Mouse (Mus musculus) layer of hippocampus, adult 9-10 months (tissue): Measurements from ENCODE around the gene Kcnn4.

Experiments
- DNase-seq: peaks from one replicate; pipeline ENCODE4 v3.0.0; 2022; ENCODE audit warnings: low spot score

Kcnn4 gene

DNA sequence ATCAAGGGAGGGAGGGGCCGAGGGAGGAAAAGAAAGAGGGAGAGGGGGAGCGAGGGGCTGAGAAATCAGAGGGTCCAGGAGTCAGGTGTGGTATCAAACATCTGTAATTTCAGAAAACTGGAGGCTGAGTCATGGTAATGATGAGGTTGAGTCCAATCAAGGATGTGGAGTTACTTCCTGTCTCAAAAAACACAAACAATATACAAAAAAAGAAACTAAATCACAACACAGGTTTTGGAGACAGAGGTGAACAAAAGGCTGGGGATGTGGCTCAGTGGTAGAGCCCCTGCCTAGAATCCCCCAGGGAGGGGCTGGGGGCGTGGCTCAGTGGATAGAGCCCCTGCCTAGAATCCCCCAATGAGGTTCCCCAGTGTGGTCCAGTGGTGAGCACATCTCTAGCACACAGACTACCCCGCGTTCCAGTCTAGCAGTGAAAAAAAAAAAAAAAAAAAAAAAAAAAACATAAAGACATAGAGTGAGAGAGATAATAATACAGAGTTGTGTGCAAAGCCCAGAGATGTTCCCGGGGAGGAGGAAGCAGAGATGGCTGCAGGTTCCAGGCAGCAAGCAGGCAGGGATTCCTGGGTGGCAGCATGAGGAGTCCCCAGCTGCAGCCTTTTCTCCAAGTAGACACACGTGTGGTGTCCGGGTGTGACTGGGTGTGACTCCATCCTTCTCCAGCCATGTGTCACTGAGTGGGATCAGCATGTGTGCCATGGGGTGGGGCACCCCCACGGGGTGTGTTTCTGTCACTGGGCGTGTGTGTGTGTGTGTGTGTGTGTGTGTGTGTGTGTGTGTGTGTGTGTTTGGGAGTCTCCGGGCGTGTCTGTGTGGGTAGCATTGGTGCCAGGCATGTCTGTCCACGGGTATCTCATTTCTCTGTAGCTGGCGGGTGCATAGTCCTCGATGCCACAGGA lies 3.1 kb upstream of the Kcnn4 start:
- DNase-seq = no peak

- no peak for DNase-seq
Observed at GRCm38 (mm10) chr7:24368226-24368625, 1.8 kb upstream of the Kcnn4 start.

GRCm38 (mm10) chr7:24368946-24369345 lies 1.1 kb upstream of the Kcnn4 start:
- DNase-seq = no peak

DNA sequence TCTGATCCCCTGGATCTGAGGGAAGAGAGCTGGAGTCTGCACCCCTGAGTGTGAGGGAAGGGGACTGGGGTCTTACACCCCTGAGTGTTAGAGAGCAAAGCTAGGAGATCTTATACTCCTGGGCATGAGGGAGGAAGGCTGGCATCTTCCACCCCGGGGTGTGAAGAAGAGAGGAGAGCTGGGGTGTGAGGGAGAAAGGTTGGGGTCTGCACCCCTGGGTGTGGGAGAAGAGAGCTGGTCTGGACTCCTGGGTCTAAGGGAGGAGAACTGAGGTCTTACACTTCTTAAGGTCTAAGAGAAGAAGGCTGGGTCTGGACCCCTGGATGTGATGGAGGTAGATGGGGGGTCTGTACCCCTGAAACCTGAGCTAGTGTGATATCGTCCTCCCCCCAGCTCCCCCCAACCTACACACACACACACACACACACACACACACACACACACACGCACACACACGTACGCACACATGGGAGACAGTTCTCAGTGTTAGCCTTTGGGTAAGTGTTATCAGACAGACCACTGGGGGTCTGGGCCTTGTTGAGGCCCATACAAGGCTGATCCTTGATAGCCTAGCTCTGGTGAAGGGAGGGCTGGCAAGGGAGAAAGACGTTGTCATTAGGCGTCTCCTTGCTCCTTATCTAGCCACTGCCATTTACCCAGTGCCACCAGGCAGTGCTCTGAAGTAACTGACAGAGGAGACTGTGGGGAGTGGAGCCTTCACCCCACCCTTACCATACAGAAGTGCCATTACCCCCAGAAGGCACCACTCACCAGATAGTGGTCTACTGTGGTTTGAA lies 1.1 kb downstream of the Kcnn4 start:
- no peak for DNase-seq

GRCm38 (mm10) chr7:24371809-24372145 lies 1.7 kb downstream of the Kcnn4 start:
- DNase-seq = no peak

DNA sequence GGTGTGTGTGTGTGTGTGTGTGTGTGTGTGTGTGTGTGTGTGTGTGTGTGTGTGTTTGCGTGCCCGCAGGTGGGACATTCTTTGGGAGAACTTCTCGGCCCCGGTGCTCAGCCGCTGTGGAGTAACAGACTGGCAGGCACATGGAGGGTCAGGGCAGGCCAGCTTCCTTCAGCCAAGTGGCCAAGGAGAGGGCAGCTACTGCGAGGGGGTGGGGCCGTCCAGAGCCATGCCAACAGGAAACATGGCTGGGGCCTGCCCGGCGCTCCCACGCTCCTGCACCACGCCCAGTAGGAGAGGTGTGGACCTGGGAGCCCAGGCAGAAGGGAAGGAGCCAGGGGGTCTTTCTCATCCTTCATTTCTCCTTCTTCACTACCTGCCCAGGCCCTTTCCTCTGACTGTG lies 2.2 kb downstream of the Kcnn4 start:
- DNase-seq = no peak

DNA sequence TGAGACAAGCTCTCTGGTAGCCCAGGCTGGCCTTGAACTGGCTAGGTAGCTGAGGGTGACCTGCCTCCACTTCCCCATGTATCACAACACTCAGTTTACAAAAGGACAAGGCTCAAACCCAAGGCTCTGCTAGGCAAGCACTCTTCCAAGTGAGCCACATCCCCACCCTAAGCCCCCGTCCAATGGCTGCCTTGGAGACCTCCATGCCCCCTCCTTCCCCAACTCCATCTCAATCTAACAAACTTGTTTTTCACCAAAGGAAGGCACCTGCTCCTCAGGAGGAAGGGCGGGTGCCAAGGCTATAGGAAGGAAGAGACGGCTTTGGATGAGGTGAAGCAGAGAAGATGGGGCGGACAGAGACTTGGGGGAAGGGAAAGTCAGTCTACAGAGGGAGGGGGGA lies 2.7 kb downstream of the Kcnn4 start:
- DNase-seq = no peak

DNA sequence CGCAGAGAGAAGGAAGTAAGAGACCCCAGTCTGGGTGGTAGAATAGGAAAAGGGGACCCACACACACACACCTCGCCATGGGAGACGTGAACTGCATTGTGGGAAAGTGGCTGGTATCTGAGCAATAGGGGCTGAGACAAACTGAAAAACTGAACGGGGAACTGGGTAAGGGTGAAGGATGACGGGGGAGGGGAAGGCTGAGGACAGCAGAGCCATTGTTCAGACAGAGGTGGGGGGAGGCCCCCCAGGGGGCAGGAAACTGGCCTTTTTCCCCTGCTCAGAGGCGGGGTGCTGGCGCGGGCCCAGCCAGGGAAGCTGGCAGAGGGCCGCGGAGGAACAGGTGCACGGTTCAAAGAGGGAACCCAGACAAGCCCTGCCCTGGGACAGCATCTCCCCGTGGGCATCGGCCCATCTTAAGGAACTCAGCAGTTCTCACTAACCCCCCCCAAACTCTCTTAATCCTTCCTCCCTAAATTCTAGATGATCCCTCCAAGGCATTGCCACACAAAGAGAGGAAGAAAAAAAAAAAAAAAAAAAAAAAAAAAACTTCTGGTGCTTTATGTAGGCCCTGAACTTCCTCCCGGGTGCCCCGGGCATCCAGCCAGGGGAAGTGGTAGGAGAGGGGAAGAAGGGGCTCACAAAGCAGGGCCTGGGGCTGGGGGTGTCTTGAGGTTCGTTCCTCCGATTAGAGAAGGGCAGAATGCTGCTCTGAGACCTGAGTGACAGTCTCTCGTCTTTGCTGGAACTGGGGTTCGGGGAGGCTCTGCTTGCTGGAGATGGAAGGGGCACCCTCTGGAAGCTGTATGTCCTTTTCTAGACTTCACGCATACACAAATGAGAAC lies 3.7 kb downstream of the Kcnn4 start:
- DNase-seq = no peak

DNA sequence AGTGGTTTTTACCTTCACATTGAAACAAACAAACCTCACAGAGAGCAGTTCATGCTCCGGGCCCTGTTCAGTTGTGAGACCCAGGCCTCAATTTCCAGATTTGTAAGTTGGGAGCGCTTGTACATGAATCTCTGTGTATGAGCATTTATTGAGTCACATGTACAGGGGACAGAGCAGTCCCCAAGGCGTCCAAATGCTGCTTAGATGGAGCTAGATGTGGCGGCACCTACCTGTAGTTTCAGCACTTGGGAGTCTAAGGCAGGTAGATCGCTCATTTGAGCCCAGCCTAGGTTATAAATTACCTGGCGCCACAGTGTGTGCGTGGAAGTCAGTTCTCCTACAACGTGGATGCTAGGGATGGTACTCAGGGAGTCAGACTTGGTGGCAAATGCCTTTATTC lies 6.4 kb downstream of the Kcnn4 start:
- DNase-seq = no peak

DNA sequence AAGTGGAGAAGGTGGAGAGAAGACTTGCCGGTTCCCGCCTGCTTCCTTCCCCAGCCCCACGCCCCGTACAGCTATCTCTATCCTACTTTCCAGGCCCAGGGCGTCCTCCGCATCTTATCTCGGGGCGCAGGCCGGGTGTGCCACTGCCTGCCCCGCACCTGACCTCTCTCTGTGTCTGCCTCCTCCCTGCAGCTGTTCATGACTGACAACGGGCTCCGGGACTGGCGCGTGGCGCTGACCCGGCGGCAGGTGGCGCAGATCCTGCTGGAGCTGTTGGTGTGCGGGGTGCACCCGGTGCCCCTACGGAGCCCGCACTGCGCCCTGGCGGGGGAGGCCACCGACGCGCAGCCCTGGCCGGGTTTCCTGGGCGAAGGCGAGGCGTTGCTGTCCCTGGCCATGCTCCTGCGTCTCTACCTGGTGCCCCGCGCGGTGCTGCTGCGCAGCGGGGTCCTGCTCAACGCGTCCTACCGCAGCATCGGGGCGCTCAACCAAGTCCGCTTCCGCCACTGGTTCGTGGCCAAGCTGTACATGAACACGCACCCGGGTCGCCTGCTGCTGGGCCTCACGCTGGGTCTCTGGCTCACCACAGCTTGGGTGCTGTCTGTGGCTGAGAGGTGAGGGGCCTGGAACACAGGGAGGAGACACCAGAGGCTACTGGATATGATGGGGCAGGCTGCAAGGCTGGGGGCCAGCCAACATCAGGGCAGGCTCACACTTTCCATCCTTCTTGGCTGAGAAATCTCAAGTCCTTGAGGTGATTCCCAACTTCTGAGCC lies 7.2 kb downstream of the Kcnn4 start:
- DNase-seq = no peak

DNA sequence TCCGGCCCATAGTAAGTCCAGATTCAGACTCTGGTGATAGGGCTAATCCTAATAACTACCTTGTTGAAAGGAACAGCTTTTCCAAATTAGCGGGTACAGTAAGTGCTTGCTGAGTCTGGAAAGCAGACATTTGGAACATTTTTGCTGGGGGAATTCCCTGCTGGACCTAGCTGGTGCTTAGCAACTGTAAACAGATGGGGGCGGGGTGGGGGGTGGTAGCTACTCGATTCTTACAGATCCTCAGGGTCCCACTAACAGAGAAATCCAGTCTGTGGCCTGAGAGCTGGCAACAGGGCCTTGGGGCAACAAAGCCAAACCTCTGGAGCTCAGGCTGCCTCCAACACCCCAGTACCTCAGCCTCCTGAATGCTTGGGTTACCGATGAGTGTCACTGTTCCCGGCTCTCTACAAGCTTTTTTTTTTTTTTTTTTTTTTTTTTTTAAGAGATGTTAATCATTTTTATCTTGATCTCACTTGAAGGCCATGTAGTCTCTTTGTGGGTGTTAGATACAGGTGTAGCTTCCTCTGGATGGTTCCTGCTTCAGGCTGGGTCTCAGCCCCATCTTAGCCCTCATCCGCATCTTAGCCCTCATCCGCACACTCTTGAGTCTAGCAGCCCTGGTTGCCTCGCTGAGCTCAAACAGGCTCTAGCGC lies 8.1 kb downstream of the Kcnn4 start:
- DNase-seq = no peak

- DNase-seq = no peak
Observed at GRCm38 (mm10) chr7:24379934-24380333, 9.9 kb downstream of the Kcnn4 start.

DNA sequence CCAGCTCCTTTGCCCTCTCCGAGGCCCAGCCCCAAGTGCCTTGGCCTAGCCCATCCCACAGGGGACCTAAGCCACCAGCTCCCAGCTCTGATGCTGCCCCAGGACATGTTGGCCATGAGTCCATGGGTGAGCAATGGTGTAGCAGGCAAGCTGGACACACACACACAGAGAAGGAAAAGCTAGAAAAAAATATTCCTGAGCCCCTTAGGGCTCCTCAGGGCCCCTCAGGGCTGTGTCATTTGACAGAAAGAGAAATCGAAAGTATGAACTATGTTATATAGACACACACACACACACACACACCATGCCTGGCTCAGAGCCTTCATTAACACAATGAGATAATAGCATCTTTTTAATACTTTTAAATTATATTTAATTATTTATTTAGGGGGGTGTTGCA lies 10.3 kb downstream of the Kcnn4 start:
- DNase-seq = no peak

DNA sequence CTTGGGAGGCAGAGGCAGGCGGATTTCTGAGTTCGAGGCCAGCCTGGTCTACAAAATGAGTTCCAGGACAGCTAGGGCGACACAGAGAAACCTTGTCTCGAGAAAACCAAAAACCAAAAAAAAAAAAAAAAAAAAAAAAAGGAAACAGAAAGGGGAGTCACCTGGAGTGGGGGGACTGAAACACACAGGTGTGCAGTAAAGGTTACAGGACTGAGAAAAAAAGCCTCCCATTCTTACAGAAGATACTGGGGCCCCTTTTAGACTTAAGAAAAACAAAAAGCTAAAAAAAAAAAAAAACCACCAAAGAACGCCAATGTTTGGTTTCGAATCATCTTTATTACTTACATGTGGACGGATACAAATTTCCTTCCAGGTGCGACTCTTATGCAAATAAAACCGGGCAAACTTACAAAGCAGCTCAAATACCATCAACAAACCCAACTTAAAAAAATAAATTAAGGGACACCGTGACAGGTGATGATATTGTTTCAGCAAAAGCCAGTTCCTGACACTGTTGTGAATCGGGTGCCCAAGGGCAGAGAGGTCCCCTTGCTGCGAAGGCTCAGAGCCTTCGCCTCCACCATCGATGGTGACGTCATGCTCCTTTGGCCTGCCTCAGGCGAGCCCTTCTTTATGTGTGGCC lies 12.8 kb downstream of the Kcnn4 start:
- DNase-seq = no peak

DNA sequence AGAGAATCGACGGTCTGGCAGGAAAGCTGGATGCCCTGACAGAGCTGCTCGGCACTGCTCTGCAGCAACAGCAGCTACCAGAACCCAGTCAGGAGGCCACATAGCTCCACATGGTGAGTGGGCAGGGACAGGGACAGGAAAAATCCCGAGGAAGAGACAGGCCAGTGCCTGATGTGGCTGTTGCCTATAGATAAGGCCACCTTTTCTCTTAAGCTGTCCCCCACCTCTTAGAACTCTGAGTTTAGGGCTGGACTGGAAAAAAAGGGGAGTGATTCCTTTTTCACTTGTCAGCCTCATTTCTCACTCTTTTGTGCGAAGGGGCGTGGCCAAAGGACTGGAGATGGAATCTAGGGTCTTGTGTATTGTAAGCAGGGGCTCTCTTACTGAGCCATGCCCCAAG lies 14.0 kb downstream of the Kcnn4 start:
- DNase-seq = no peak

GRCm38 (mm10) chr7:24384827-24385226 lies 14.8 kb downstream of the Kcnn4 start:
- no peak for DNase-seq

DNA sequence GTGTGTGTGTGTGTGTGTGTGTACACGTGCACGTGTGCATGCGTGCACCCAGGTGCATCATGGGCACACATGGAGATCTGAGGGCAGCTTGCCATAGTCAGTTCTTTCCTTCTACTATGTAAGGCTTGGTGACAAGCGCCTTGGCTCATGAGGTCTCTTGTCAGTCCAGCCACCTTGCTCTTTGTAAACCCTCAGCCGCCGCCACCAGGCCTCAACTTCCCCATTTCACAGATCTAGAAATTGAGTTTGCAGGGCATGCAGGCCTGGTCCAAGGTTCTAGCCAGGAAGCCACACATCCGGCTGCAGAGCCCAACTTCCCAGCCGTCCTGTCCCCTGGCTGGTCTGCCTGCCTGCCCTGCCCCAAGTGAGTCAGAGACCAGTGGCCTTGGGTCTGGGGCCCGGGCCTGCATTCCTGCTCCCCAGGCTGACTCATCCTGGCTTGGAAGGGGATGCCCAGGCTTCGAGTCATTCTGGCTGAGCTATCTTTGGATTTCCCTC lies 17.0 kb downstream of the Kcnn4 start:
- DNase-seq = no peak

- no peak for DNase-seq
Observed at GRCm38 (mm10) chr7:24389516-24390187, 19.6 kb downstream of the Kcnn4 start.

DNA sequence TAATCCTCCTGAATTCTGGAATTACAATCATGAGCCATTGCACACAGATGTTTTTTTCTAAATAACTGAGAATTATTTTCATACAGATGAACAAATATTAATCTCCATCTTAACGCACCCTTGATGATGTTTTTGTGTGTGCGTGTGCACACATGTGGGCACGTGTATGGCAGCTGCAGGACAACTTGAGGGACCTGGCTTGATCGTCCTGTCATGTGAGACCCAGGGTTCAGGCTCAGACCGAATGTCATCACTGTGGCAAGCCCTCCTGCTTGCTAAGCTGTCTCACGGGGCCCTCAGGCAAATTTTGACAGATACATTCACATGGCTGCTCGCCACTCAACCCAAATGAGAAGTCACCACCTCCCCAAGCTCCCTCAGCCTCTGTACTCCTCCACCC lies 20.4 kb downstream of the Kcnn4 start:
- DNase-seq = no peak

DNA sequence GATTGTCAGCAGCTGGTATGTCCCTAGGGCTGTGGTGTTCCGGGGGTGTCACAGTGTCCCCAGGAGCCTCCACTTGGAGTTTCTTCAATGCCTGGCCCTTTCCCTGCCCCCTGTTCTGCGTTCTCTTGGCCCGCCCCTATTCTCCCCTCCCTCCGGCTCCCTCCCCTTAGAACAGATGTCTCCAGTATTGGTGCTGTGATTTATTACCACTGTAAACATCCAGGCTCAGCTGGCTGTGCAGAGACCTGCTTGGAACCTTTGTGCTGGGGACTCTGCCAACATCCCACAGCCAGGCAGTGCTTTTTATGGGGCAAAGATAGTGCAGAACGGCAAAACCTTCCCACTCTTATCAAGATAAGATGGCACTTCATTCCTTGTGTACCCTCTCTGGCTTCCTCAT lies 21.0 kb downstream of the Kcnn4 start:
- DNase-seq = no peak
